Mouse (Mus musculus) left cerebral cortex, postnatal 10 days (tissue): ENCODE measurements at regions not wholly inside any gene's neighbourhood (a gene's known extent, or its start where the extent isn't known, plus 50 kb on each side); places are given as distances from the start of the nearest gene placed in this dataset.
A peak's percentile ranks its signal among the peaks of the same experiment; 100 is the strongest.
"Not testable (repeated sequence)": the region's sequence is repeated elsewhere in the genome, so short reads cannot be mapped to it uniquely, and the experiment has no call there.

ENCODE experiments used
- DNase-seq, 2 experiments: peaks; one replicate each; pipeline ENCODE4 v3.0.0; 2021 to 2022; ENCODE audit warnings: low spot score in 2 of 2, mixed read lengths in 1 of 2; ENCODE audit errors: extremely low spot score in 1 of 2
- intact Hi-C: fragments of 180-260 bp; cut with DNase I; formaldehyde crosslinking; loops from one replicate; pipeline ENCODE4 v1.15.1; 2025

GRCm38 (mm10) chr8:96586129-96586528 lies 697.8 kb upstream of the Got2 start:
- intact Hi-C loops, result no loop called here

GRCm38 (mm10) chr8:96552512-96552911 lies 664.2 kb upstream of the Got2 start:
- DNase-seq, result no peak
- intact Hi-C loops, result no loop called here

More at GRCm38 (mm10) chr8:96586129-96586528, 697.8 kb upstream of the Got2 start:
- DNase-seq, result no peak

GRCm38 (mm10) chr8:96550408-96550807 lies 662.1 kb upstream of the Got2 start:
- intact Hi-C loops, result no loop called here
- DNase-seq, result no peak

- peak in 1 of 2 experiments; percentile 17 for DNase-seq
- intact Hi-C loops, result no loop called here
Measured at GRCm38 (mm10) chr8:96548663-96549062, 660.3 kb upstream of the Got2 start.

- intact Hi-C loops, result no loop called here
- DNase-seq, result no peak
Measured at GRCm38 (mm10) chr8:96548187-96548586, 659.8 kb upstream of the Got2 start.

GRCm38 (mm10) chr8:96542215-96542614 lies 653.9 kb upstream of the Got2 start:
- intact Hi-C loops, result no loop called here
- no peak for DNase-seq

GRCm38 (mm10) chr8:96498854-96499253 lies 610.5 kb upstream of the Got2 start:
- intact Hi-C loops, result no loop called here
- DNase-seq, result no peak

GRCm38 (mm10) chr8:96495406-96495805 lies 607.1 kb upstream of the Got2 start:
- DNase-seq, result no peak
- intact Hi-C loops, result no loop called here

- peak in 1 of 2 experiments; percentile 3 for DNase-seq
- intact Hi-C loops, result no loop called here
Measured at GRCm38 (mm10) chr8:96489804-96490203, 601.5 kb upstream of the Got2 start.

- intact Hi-C loops, result no loop called here
- no peak for DNase-seq
Measured at GRCm38 (mm10) chr8:96488741-96489453, 600.5 kb upstream of the Got2 start.

GRCm38 (mm10) chr8:96455915-96456314 lies 567.6 kb upstream of the Got2 start:
- intact Hi-C loops, result no loop called here
- peak in 1 of 2 experiments; percentile 8 for DNase-seq

- intact Hi-C loops, result no loop called here
- peak; percentile 6 to 13 for DNase-seq
Measured at GRCm38 (mm10) chr8:96455336-96455735, 567.0 kb upstream of the Got2 start.

GRCm38 (mm10) chr8:96429708-96430107 lies 541.4 kb upstream of the Got2 start:
- DNase-seq, result peak in 1 of 2 experiments; percentile 5

GRCm38 (mm10) chr8:96426900-96427299 lies 538.6 kb upstream of the Got2 start:
- peak in 1 of 2 experiments; percentile 24 for DNase-seq
- intact Hi-C loops, result no loop called here

More at GRCm38 (mm10) chr8:96429708-96430107, 541.4 kb upstream of the Got2 start:
- intact Hi-C loops, result no loop called here

- intact Hi-C loops, result no loop called here
- no peak for DNase-seq
Measured at GRCm38 (mm10) chr8:96409601-96410000, 521.3 kb upstream of the Got2 start.

- intact Hi-C loops, result no loop called here
Measured at GRCm38 (mm10) chr8:96404549-96405145, 516.3 kb upstream of the Got2 start.

GRCm38 (mm10) chr8:96403669-96404068 lies 515.3 kb upstream of the Got2 start:
- DNase-seq, result no peak
- intact Hi-C loops, result no loop called here

More at GRCm38 (mm10) chr8:96404549-96405145, 516.3 kb upstream of the Got2 start:
- no peak for DNase-seq

- DNase-seq, intact Hi-C loops: not testable (repeated sequence)
Measured at GRCm38 (mm10) chr8:96399381-96399780, 511.0 kb upstream of the Got2 start.

- peak; percentile 16 to 29 for DNase-seq
- intact Hi-C loops, result no loop called here
Measured at GRCm38 (mm10) chr8:96393024-96393423, 504.7 kb upstream of the Got2 start.

- no peak for DNase-seq
- intact Hi-C loops, result no loop called here
Measured at GRCm38 (mm10) chr8:96389251-96389650, 500.9 kb upstream of the Got2 start.
